Mouse (Mus musculus) liver, adult (tissue): ENCODE results near the gene Kcnj15.

Source experiments
- GATA4 ChIP-seq: IDR thresholded peaks from 2 replicates; pipeline ENCODE4 v1.6.1; 2014; ENCODE audit warnings: mild to moderate bottlenecking, low read length; ENCODE audit not compliant: insufficient replicate concordance

Gene Kcnj15

DNA sequence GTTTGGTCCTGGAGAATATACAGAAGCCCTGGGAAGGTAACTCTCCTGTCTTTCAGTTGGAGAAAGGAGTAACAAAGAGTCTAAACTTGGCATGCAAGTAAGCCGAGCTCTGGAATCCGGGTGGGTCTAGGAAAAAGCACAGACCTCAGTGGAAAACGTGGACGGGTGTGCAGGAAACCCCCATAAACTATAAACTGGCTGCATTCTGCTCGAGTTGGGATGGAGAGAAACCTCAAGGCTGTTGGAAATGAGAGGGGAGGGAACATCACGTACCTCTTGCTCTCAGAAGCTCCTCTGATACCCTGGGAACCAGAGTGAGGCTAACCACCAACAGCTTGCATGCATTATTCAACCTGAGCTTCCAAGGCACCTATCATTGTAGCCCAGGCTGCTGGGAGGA is 12.3 kb downstream of the Kcnj15 start:
- TF ChIP-seq GATA4 = no peak

DNA sequence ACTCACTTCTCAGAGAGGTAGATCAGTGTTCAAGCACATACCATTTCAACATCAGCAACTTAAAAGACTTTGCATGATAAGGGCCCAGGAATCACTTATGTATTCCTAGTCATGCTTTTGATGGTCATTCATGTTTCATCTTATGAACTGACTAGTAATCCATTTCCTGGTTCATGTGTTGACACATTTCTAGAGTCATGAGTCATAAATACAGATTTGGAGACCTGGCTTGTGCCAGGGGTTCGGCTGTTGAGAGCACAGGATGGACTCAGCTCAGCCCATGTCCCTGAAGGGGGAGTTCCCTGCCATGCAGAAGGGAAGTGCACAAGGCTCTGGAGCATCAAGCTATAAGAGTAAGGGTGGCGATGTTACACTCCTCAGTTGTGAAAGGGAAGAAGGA is 15.7 kb downstream of the Kcnj15 start:
- TF ChIP-seq GATA4 = no peak

- TF ChIP-seq GATA4 = no peak
Observed at GRCm38 (mm10) chr16:95275713-95276502, 18.6 kb downstream of the Kcnj15 start.

- no peak for TF ChIP-seq GATA4
Observed at GRCm38 (mm10) chr16:95279015-95279414, 21.7 kb downstream of the Kcnj15 start.

- no peak for TF ChIP-seq GATA4
Observed at GRCm38 (mm10) chr16:95280338-95280737, 23.0 kb downstream of the Kcnj15 start.

- TF ChIP-seq GATA4 = no peak
Observed at GRCm38 (mm10) chr16:95283369-95283768, 26.0 kb downstream of the Kcnj15 start.

DNA sequence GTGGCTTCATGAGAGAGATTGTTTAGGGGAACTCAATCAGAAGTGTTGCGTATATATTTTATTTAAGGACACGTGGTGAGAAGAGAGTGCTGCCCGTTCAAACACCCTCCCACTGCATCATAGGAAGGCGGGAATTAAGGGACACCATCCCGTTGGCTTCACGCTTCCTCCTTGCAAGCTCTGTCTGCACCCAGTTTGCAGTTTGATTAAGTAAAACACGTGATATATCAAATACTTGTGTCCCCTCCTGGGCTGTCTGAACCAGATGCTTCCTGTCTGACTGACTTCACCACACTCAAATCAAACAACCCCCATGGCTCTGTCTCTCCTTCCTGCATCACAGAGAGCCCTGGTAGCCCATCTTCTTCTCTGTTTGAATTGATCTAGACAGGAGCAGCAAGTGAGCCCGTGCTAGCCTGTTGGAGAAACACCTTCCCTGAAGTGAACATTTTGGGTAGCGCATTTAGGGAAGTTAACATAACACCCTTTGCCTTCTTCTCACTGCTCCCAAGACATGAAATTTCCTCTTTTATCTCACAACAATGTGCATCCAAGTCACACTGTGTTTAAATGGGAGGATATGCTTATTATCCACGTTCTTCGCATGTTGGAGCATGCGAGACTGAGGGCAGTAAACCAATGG is 26.8 kb downstream of the Kcnj15 start:
- no peak for TF ChIP-seq GATA4

DNA sequence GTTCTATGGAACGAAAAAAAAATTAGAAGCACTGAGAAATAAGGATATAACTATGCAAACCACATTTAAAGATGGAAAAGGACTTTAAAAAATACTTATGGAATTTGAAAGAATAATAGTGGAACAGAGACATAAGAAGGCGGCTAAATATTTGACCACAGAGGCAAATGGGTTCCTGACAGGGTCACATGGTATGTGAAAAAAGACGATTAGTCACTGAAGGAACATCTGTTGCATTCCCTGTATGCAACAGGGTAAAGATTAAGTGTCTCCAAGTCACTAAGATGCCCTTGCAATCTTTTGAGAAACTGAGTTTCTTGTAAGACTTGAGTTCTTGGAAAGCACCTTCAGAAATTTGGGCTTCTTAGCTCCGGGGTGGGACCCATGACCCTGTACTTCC is 27.7 kb downstream of the Kcnj15 start:
- TF ChIP-seq GATA4 = no peak

DNA sequence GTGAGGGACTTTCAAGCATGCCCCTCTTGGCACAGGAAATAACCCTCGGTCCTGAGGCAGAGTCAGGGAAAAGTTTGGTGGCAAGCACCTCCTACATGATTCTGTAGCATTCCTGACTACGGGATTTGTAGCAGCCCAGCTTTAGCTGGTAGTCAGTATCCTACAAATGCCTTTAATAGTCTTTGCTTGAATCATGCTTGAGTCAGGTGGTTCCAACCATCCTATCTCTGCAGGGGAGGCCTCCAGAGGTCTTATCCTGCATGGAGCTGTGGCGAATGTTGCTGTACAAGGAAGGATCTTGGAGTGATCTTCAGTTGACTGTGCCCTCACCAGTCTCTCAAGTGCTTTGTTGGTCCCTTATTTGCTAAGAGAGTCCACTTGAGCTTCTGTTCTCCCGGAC is 28.4 kb downstream of the Kcnj15 start:
- TF ChIP-seq GATA4 = no peak

- TF ChIP-seq GATA4 = no peak
Observed at GRCm38 (mm10) chr16:95287656-95288055, 30.3 kb downstream of the Kcnj15 start.

DNA sequence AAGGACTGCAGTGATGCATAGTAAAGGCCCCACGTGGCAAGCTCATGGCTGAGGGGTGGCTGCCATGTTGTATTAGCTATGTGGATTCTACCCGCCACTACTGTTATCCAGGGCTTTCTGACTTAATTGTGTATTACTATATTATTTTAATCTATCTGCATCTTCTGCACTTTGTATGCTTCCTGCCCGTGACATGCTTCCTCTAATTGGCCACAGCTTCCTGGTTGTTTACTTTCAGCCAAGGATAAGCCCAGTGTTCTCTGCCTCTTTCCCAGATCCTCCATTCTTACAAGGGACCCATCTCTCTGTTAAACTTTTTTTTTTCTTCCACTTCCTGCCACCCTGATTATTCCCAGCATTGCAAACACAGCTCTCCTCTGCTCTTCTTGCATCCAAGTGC is 32.0 kb downstream of the Kcnj15 start:
- TF ChIP-seq GATA4 = no peak

GRCm38 (mm10) chr16:95291450-95292101 is 34.2 kb downstream of the Kcnj15 start:
- no peak for TF ChIP-seq GATA4

DNA sequence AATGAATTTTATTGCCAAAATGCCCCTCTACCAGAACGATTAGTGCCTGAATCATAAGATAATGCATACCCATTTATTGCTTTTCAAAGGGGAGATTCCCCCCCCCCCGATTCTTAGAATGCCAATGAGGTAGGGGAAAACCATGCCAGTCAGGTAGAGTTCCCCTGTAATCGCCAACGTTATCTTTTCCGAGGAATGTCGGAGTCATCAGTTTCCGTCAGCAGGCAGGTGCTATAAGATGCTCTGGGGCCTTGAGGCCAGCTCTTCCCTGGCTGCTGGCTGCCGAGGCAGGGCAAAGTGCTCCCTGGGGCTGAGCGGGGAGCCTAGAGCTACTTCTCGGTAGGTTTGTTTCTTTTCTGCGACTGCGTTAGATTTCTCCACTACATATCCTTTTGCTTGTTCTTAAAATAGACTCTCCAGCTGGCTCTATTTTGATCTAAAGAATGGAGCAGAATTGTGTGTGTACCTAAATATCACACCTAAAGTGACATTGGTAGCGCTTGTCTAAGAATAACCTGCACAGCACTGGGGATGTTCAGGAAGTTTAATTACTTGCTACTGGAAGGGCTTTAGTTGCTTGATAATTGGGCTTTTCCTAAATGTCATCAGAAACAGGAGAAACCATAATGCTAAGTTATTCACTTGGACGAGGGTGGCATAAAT is 35.6 kb downstream of the Kcnj15 start:
- no peak for TF ChIP-seq GATA4

DNA sequence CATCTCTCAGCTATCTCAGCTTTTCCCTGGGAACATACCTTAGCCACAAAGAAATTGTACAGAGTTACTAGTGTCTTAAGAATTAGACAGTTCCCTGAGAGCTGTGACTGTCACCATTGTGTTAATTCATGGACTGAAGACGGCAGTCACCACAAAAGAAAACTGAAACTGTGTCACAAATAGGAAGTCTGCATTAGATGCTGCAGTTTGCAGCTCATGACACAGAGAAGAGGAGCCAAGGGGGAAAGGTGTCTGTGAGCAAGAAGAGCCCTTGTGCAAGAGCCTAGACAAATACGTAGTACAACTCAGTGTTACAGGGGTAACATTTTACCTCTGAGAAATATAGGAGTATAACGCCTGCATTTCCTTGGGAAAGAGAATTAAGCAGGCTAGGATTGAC is 40.3 kb downstream of the Kcnj15 start:
- TF ChIP-seq GATA4 = no peak

DNA sequence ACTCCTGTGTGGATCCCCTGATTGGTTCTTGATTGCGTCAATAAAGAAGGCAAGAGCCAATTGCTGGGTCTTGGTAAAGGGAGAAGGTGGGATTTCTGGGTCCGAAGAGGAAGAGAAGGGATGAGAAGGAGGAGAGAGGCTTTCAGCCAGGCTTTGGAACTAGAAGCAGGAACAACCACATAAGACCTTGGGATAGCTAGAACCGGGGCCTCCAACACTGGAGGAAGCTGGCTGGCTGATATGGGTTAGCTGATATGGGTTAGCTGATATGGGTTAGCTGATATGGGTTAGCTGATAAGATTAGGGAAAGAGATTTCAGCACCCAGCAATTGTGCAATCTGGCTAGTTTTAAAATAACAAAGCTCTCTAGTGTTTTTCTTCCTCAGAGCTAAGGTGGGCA is 44.3 kb downstream of the Kcnj15 start:
- TF ChIP-seq GATA4 = no peak

- TF ChIP-seq GATA4 = 0 out of 2 replicates have a peak, but pooled peaks have one; percentile 34
Observed at GRCm38 (mm10) chr16:95303676-95304075, 46.3 kb downstream of the Kcnj15 start.
